Comparison of ENCODE assay signal across 9 mouse cellular contexts in genomic region chr10:122046511-122046903, GRCm38 (mm10). TPM values are rescaled to one million over a fixed set of nuclear protein-coding genes. Genes with fewer than 3 reads are reported as not detected.
DNase-seq lines count a peak whose midpoint lies in the region; ATAC-seq and TF ChIP-seq lines count a peak whose summit lies in the region.
"Had no signal": no experiment of that assay in that cellular context is flagged by ENCODE, and none has a peak within 500 bp of the region (broad histone marks: within the 10 kb centered on the region; RNA-seq: fewer than 3 reads in every experiment).

No protein-coding gene starts in this region.

- peak overlapping the region; percentile 70 for H3K4me3 ChIP-seq in heart, embryonic 15.5 days
- peak overlapping the region; percentile 55 for H3K4me3 ChIP-seq in cortical plate, adult 2 months (ENCODE audit: insufficient read depth, low read length)
- peak overlapping the region; percentile 76 for H3K4me3 ChIP-seq in hindbrain, embryonic 14.5 days (replicated peaks; ENCODE audit: low read length)
- H3K4me3 ChIP-seq in midbrain, embryonic 14.5 days (replicated peaks; ENCODE audit: low read depth, low read length): peak overlapping the region; percentile 87

- TF ChIP-seq CTCF in cortical plate, adult 2 months (IDR thresholded peaks at IDR 0.05; ENCODE audit: extremely low read depth, insufficient read depth, low read length): no peak

- peak overlapping the region; percentile 76 for H3K9ac ChIP-seq in heart, embryonic 15.5 days
- peak overlapping the region; percentile 89 for H3K9ac ChIP-seq in hindbrain, embryonic 14.5 days
- H3K9ac ChIP-seq in midbrain, embryonic 14.5 days (replicated peaks; ENCODE audit: low read length): peak overlapping the region; percentile 98

- H3K36me3 ChIP-seq in heart, embryonic 15.5 days: no peaks in the 10 kb centered on the region
- H3K36me3 ChIP-seq in hindbrain, embryonic 14.5 days (replicated peaks; ENCODE audit: control insufficient read depth, insufficient read depth): peaks cover 9% of the 10 kb centered on the region; the same call in 1 of the 2 replicates
- no peaks in the 10 kb centered on the region for H3K36me3 ChIP-seq in midbrain, embryonic 14.5 days (ENCODE audit: control insufficient read depth, insufficient read depth, low read length)

- H3K4me1 ChIP-seq in heart, embryonic 15.5 days (replicated peaks): peaks cover 6% of the 10 kb centered on the region; the same call in 1 of the 2 replicates
- no peaks in the 10 kb centered on the region for H3K4me1 ChIP-seq in cortical plate, adult 2 months (ENCODE audit: control insufficient read depth, insufficient read depth, low read length)
- peaks cover 28% of the 10 kb centered on the region for H3K4me1 ChIP-seq in hindbrain, embryonic 14.5 days (replicated peaks; ENCODE audit: control insufficient read depth, insufficient read depth, low read length)
- H3K4me1 ChIP-seq in midbrain, embryonic 14.5 days (ENCODE audit: control insufficient read depth, insufficient read depth, low read length): peaks cover 15% of the 10 kb centered on the region; the same call in 1 of the 2 replicates

- no peak for TF ChIP-seq POLR2A in cortical plate, adult 2 months (IDR thresholded peaks at IDR 0.05; ENCODE audit: extremely low read depth, insufficient read depth, low read length)

- peak overlapping the region; percentile 67 for H3K4me2 ChIP-seq in heart, embryonic 15.5 days
- peak overlapping the region; percentile 67 for H3K4me2 ChIP-seq in hindbrain, embryonic 14.5 days (replicated peaks)
- H3K4me2 ChIP-seq in midbrain, embryonic 14.5 days (ENCODE audit: low read length): peak overlapping the region; percentile 65

- H3K9me3 ChIP-seq in heart, embryonic 15.5 days (replicated peaks): no peaks in the 10 kb centered on the region
- H3K9me3 ChIP-seq in hindbrain, embryonic 14.5 days (ENCODE audit: control insufficient read depth, low read length): no peaks in the 10 kb centered on the region
- no peaks in the 10 kb centered on the region for H3K9me3 ChIP-seq in midbrain, embryonic 14.5 days (ENCODE audit: control insufficient read depth, low read length)

- WGBS in heart, embryonic 15.5 days: 2% methylated on average over 13 of the region's 13 CpGs
- WGBS in hindbrain, embryonic 14.5 days: 0% methylated on average over 13 of the region's 13 CpGs
- WGBS in midbrain, embryonic 14.5 days: under 1% methylated on average over 13 of the region's 13 CpGs

- H3K27me3 ChIP-seq in heart, embryonic 15.5 days: peaks cover 17% of the 10 kb centered on the region
- no peaks in the 10 kb centered on the region for H3K27me3 ChIP-seq in hindbrain, embryonic 14.5 days (ENCODE audit: control insufficient read depth, insufficient read depth, low read length)
- no peaks in the 10 kb centered on the region for H3K27me3 ChIP-seq in midbrain, embryonic 14.5 days (ENCODE audit: control insufficient read depth, insufficient read depth, low read length)

- intact Hi-C loops in heart, postnatal 14 days (cut with DNase I): loop anchor here (2.0 to 5.0 kb wide), 4 partner anchors 39 to 210 kb away; no protein-coding TSS in a partner anchor

- no peak for DNase-seq in heart, postnatal 14 days
- no peak for DNase-seq in hindbrain, embryonic 14.5 days (ENCODE audit: low spot score)
- DNase-seq in midbrain, embryonic 14.5 days: peak; percentile 71
- DNase-seq in yolk sac, embryonic 10.5 days (ENCODE audit: low spot score): no peak
- no peak for DNase-seq in layer of hippocampus, postnatal 36 days
- no peak for DNase-seq in ovary, adult 18-20 months (ENCODE audit: low spot score)

- peak overlapping the region; percentile 73 for H3K27ac ChIP-seq in heart, embryonic 15.5 days
- no peak overlapping the region for H3K27ac ChIP-seq in cortical plate, adult 2 months (ENCODE audit: insufficient read depth, low read length)
- peak overlapping the region; percentile 92 for H3K27ac ChIP-seq in hindbrain, embryonic 14.5 days
- peak overlapping the region; percentile 94 for H3K27ac ChIP-seq in midbrain, embryonic 14.5 days (replicated peaks; ENCODE audit: low read depth, low read length)

- ATAC-seq in heart, embryonic 15.5 days (replicated peaks; ENCODE audit: insufficient number of reproducible peaks, insufficient read depth, low FRiP score, low read depth): no peak
- ATAC-seq in hindbrain, embryonic 14.5 days (ENCODE audit: low FRiP score): no peak
- ATAC-seq in midbrain, embryonic 14.5 days (ENCODE audit: low FRiP score, low TSS enrichment): no peak

RNA-seq across cellular contexts. Expression of gene Srgap1, which starts 0.6 kb away (rescaled TPM):
- polyA plus RNA-seq in heart, embryonic 15.5 days (2015; fragmentation: Nextera tagmentation; extraction: Ambion mirVana): 7.1 and 7.6 TPM in 2 replicates
- total RNA-seq in heart, postnatal 14 days (2021): 1 to 10 TPM; 4.0 to 4.6 TPM
- polyA plus RNA-seq in cortical plate, adult 2 months (2012; rRNA removed): 6.1 and 8.4 TPM in 2 replicates
- 28.2 and 34.6 TPM in 2 replicates for polyA plus RNA-seq in hindbrain, embryonic 14.5 days (2014; fragmentation: Nextera tagmentation; extraction: Ambion mirVana)
- 40.8 and 46.9 TPM in 2 replicates for polyA plus RNA-seq in midbrain, embryonic 14.5 days (2014; fragmentation: Nextera tagmentation; extraction: Ambion mirVana)
- 10 to 100 TPM; 12.2 to 13.0 TPM for total RNA-seq in layer of hippocampus, postnatal 36 days (2021)
- total RNA-seq: MEL had no signal

RNA-seq across cellular contexts. Expression of gene Rxylt1, which starts 50.7 kb away (rescaled TPM):
- 42.5 and 42.9 TPM in 2 replicates for polyA plus RNA-seq in heart, embryonic 15.5 days (2015; fragmentation: Nextera tagmentation; extraction: Ambion mirVana)
- 10 to 100 TPM; 32.5 to 35.2 TPM for total RNA-seq in heart, postnatal 14 days (2021)
- 18.7 and 19.0 TPM in 2 replicates for polyA plus RNA-seq in cortical plate, adult 2 months (2012; rRNA removed)
- 42.8 and 47.8 TPM in 2 replicates for polyA plus RNA-seq in hindbrain, embryonic 14.5 days (2014; fragmentation: Nextera tagmentation; extraction: Ambion mirVana)
- 36.1 and 40.2 TPM in 2 replicates for polyA plus RNA-seq in midbrain, embryonic 14.5 days (2014; fragmentation: Nextera tagmentation; extraction: Ambion mirVana)
- total RNA-seq in layer of hippocampus, postnatal 36 days (2021): 10 to 100 TPM; 34.3 to 41.3 TPM
